Mouse (Mus musculus) intestine, embryonic 16.5 days (tissue): ENCODE measurements at regions not wholly inside any gene's neighbourhood (a gene's known extent, or its start where the extent isn't known, plus 50 kb on each side); places are given as distances from the start of the nearest gene placed in this dataset.
A peak's percentile ranks its signal among the peaks of the same experiment; 100 is the strongest.

Source experiments
- ATAC-seq: fragments of 200-750 bp; cut with Nextera tagmentation; 2 replicates; pipeline ENCODE4 v1.8.0; 2017; ENCODE audit warnings: moderate TSS enrichment, moderate library complexity
- H3K27ac ChIP-seq: fragments of 300-500 bp; sonication (generic); 2 replicates; pipeline ENCODE4 v1.5.1; 2014; ENCODE audit warnings: mild to moderate bottlenecking, low read length
- H3K27me3 ChIP-seq: fragments of 300-500 bp; sonication (generic); replicated peaks from 2 replicates; pipeline ENCODE4 v1.6.1; 2014; ENCODE audit warnings: low read length, control low read depth, mixed read lengths; ENCODE audit not compliant: control insufficient read depth, insufficient read depth
- H3K36me3 ChIP-seq: fragments of 300-500 bp; sonication (generic); 2 replicates; pipeline ENCODE4 v1.6.1; 2014; ENCODE audit warnings: low read length, control low read depth; ENCODE audit not compliant: control insufficient read depth, insufficient read depth
- H3K4me1 ChIP-seq: fragments of 300-500 bp; sonication (generic); 2 replicates; pipeline ENCODE4 v1.6.1; 2014; ENCODE audit warnings: low read length, control low read depth, mixed read lengths; ENCODE audit not compliant: control insufficient read depth, insufficient read depth
- H3K4me2 ChIP-seq: fragments of 300-500 bp; sonication (generic); 2 replicates; pipeline ENCODE4 v1.6.1; 2014; ENCODE audit warnings: low read depth, low read length, control low read depth
- H3K4me3 ChIP-seq: fragments of 300-500 bp; sonication (generic); 2 replicates; pipeline ENCODE4 v1.5.1; 2014; ENCODE audit warnings: mild to moderate bottlenecking, low read length
- H3K9ac ChIP-seq: fragments of 300-500 bp; sonication (generic); 2 replicates; pipeline ENCODE4 v1.6.1; 2014; ENCODE audit warnings: low read depth, low read length
- H3K9me3 ChIP-seq: fragments of 300-500 bp; sonication (generic); 2 replicates; pipeline ENCODE4 v1.6.1; 2016; ENCODE audit warnings: low read length, control low read depth; ENCODE audit not compliant: control insufficient read depth
- WGBS: fragments of 180-500 bp; shearing (Covaris S2); extraction: QIAGEN DNeasy Blood & Tissue Kit; methylation state at CpG from one replicate; pipeline ENCODE4 v1.1.7; 2014; 5-methylcytosine and 5-hydroxymethylcytosine counted together

- peak; percentile 67 for ATAC-seq
- H3K27me3 ChIP-seq, result no peaks in the 10 kb centered on the region
- no peak overlapping the region for H3K9ac ChIP-seq
- peak overlapping the region; percentile 51; the same call in 1 of the 2 replicates for H3K27ac ChIP-seq
- no peaks in the 10 kb centered on the region for H3K36me3 ChIP-seq
- H3K4me1 ChIP-seq, result no peaks in the 10 kb centered on the region
- no peaks in the 10 kb centered on the region for H3K9me3 ChIP-seq
- WGBS, result 41% methylated on average over 4 of the region's 4 CpGs
- no peak overlapping the region for H3K4me2 ChIP-seq
- H3K4me3 ChIP-seq, result no peak overlapping the region
Measured at GRCm38 (mm10) chr3:135155537-135155956, 56.8 kb upstream of the Cenpe start.
